ENCODE assay signal across 28 mouse cellular contexts in the genomic region with DNA sequence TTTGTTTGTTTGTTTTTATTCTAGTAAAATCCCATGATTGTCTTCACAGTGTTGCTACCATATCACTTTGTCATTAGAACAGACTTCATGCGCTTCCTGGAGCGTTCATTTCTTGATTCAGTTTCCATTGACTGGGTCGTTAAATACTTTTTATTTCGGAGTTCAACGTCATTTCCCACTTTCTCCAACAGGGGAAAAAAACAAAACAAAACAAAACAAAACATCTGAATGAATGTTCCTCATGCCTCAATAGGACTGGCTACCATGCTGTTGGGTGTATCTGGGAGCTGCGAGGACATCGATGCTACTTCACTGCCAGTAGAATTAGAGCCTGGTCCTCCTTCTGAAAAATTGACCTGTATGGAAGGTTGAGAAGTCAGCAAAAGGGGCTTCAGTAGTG. TPM values are rescaled to one million over a fixed set of nuclear protein-coding genes. Genes with fewer than 3 reads are reported as not detected.
DNase-seq lines count a peak whose midpoint lies in the region; ATAC-seq and TF ChIP-seq lines count a peak whose summit lies in the region.
"Had no signal": no experiment of that assay in that cellular context is flagged by ENCODE, and none has a peak within 500 bp of the region (broad histone marks: within the 10 kb centered on the region; RNA-seq: fewer than 3 reads in every experiment).

No protein-coding gene starts in this region.

- H3K27ac ChIP-seq in embryonic facial prominence, embryonic 11.5 days (replicated peaks; ENCODE audit: low read depth, low read length) = no peak overlapping the region
- no peak overlapping the region for H3K27ac ChIP-seq in embryonic facial prominence, embryonic 10.5 days (replicated peaks)
- H3K27ac ChIP-seq in hindbrain, embryonic 10.5 days = no peak overlapping the region
- no peak overlapping the region for H3K27ac ChIP-seq in hindbrain, embryonic 14.5 days
- no peak overlapping the region for H3K27ac ChIP-seq in midbrain, embryonic 14.5 days (replicated peaks; ENCODE audit: low read depth, low read length)
- no peak overlapping the region for H3K27ac ChIP-seq in midbrain, embryonic 13.5 days
- H3K27ac ChIP-seq in heart, adult 2 months = no peak overlapping the region
- H3K27ac ChIP-seq: forebrain, embryonic 10.5 days; gastrocnemius, adult 2 months; heart, embryonic 15.5 days; hindbrain, embryonic 12.5 days; hindbrain, postnatal 0 days had no signal

- no peaks in the 10 kb centered on the region for H3K79me2 ChIP-seq in heart, adult 2 months (replicated peaks; ENCODE audit: control insufficient read depth, insufficient read depth, low read length)

- WGBS in embryonic facial prominence, embryonic 11.5 days = 5% methylated on average over 7 of the region's 7 CpGs
- WGBS in embryonic facial prominence, embryonic 10.5 days = 7% methylated on average over 7 of the region's 7 CpGs
- 4% methylated on average over 7 of the region's 7 CpGs for WGBS in hindbrain, embryonic 10.5 days
- 4% methylated on average over 7 of the region's 7 CpGs for WGBS in hindbrain, embryonic 14.5 days
- 2% methylated on average over 7 of the region's 7 CpGs for WGBS in midbrain, embryonic 14.5 days
- 3% methylated on average over 7 of the region's 7 CpGs for WGBS in midbrain, embryonic 13.5 days
- 30% methylated on average over 7 of the region's 7 CpGs for WGBS in heart, adult 2 months

- H3K4me3 ChIP-seq in embryonic facial prominence, embryonic 11.5 days (ENCODE audit: low read depth, low read length) = no peak overlapping the region
- H3K4me3 ChIP-seq in embryonic facial prominence, embryonic 10.5 days = no peak overlapping the region
- H3K4me3 ChIP-seq in hindbrain, embryonic 10.5 days = no peak overlapping the region
- H3K4me3 ChIP-seq in hindbrain, embryonic 14.5 days (replicated peaks; ENCODE audit: low read length) = no peak overlapping the region
- no peak overlapping the region for H3K4me3 ChIP-seq in midbrain, embryonic 14.5 days (replicated peaks; ENCODE audit: low read depth, low read length)
- H3K4me3 ChIP-seq in midbrain, embryonic 13.5 days (replicated peaks) = no peak overlapping the region
- no peak overlapping the region for H3K4me3 ChIP-seq in heart, adult 2 months
- H3K4me3 ChIP-seq: forebrain, embryonic 10.5 days; gastrocnemius, adult 2 months; heart, embryonic 12.5 days; heart, embryonic 15.5 days; hindbrain, embryonic 12.5 days had no signal

- no peak for TF ChIP-seq POLR2A in heart, adult 2 months (IDR thresholded peaks at IDR 0.05; ENCODE audit: insufficient read depth, low read depth, low read length)

- peaks cover 52% of the 10 kb centered on the region for H3K27me3 ChIP-seq in embryonic facial prominence, embryonic 11.5 days (ENCODE audit: control insufficient read depth, insufficient read depth, low read length)
- H3K27me3 ChIP-seq in embryonic facial prominence, embryonic 10.5 days (replicated peaks; ENCODE audit: low read depth, poor library complexity, severe bottlenecking) = peaks cover 99% of the 10 kb centered on the region
- peaks cover 100% of the 10 kb centered on the region for H3K27me3 ChIP-seq in hindbrain, embryonic 10.5 days (ENCODE audit: insufficient read depth, poor library complexity, severe bottlenecking)
- H3K27me3 ChIP-seq in hindbrain, embryonic 14.5 days (ENCODE audit: control insufficient read depth, insufficient read depth, low read length) = peaks cover 96% of the 10 kb centered on the region
- H3K27me3 ChIP-seq in midbrain, embryonic 14.5 days (ENCODE audit: control insufficient read depth, insufficient read depth, low read length) = peaks cover 96% of the 10 kb centered on the region
- H3K27me3 ChIP-seq in midbrain, embryonic 13.5 days = peaks cover 97% of the 10 kb centered on the region
- H3K27me3 ChIP-seq in heart, adult 2 months (ENCODE audit: control insufficient read depth, insufficient read depth, low read length) = peaks cover 14% of the 10 kb centered on the region

- H3K36me3 ChIP-seq in embryonic facial prominence, embryonic 11.5 days (replicated peaks; ENCODE audit: control insufficient read depth, insufficient read depth, low read depth, low read length) = no peaks in the 10 kb centered on the region
- H3K36me3 ChIP-seq in embryonic facial prominence, embryonic 10.5 days (replicated peaks) = peaks cover 5% of the 10 kb centered on the region; the same call in 1 of the 2 replicates
- H3K36me3 ChIP-seq in hindbrain, embryonic 10.5 days = no peaks in the 10 kb centered on the region
- no peaks in the 10 kb centered on the region for H3K36me3 ChIP-seq in hindbrain, embryonic 14.5 days (replicated peaks; ENCODE audit: control insufficient read depth, insufficient read depth)
- no peaks in the 10 kb centered on the region for H3K36me3 ChIP-seq in midbrain, embryonic 14.5 days (ENCODE audit: control insufficient read depth, insufficient read depth, low read length)
- no peaks in the 10 kb centered on the region for H3K36me3 ChIP-seq in midbrain, embryonic 13.5 days
- no peaks in the 10 kb centered on the region for H3K36me3 ChIP-seq in heart, adult 2 months (ENCODE audit: control insufficient read depth, insufficient read depth, low read length)
- H3K36me3 ChIP-seq: forebrain, embryonic 10.5 days; heart, embryonic 12.5 days; heart, embryonic 15.5 days; hindbrain, embryonic 12.5 days had no signal

- no peaks in the 10 kb centered on the region; the same call in 1 of the 2 replicates for H3K4me1 ChIP-seq in embryonic facial prominence, embryonic 11.5 days (ENCODE audit: control insufficient read depth, insufficient read depth, low read length)
- H3K4me1 ChIP-seq in embryonic facial prominence, embryonic 10.5 days = peaks cover 30% of the 10 kb centered on the region
- peaks cover 16% of the 10 kb centered on the region; the same call in 1 of the 2 replicates for H3K4me1 ChIP-seq in hindbrain, embryonic 10.5 days (replicated peaks)
- H3K4me1 ChIP-seq in hindbrain, embryonic 14.5 days (replicated peaks; ENCODE audit: control insufficient read depth, insufficient read depth, low read length) = no peaks in the 10 kb centered on the region
- H3K4me1 ChIP-seq in midbrain, embryonic 14.5 days (ENCODE audit: control insufficient read depth, insufficient read depth, low read length) = no peaks in the 10 kb centered on the region
- H3K4me1 ChIP-seq in midbrain, embryonic 13.5 days (replicated peaks) = peaks cover 3% of the 10 kb centered on the region; the same call in 1 of the 2 replicates
- H3K4me1 ChIP-seq in heart, adult 2 months (ENCODE audit: control insufficient read depth, insufficient read depth, low read length) = no peaks in the 10 kb centered on the region

- H3K9ac ChIP-seq in embryonic facial prominence, embryonic 11.5 days (replicated peaks; ENCODE audit: low read length) = no peak overlapping the region
- H3K9ac ChIP-seq in hindbrain, embryonic 14.5 days = no peak overlapping the region
- H3K9ac ChIP-seq in midbrain, embryonic 14.5 days (replicated peaks; ENCODE audit: low read length) = no peak overlapping the region
- no peak overlapping the region for H3K9ac ChIP-seq in midbrain, embryonic 13.5 days (replicated peaks)
- no peak overlapping the region for H3K9ac ChIP-seq in heart, adult 2 months (ENCODE audit: low read depth, low read length)
- H3K9ac ChIP-seq: heart, embryonic 12.5 days; heart, embryonic 15.5 days; hindbrain, embryonic 12.5 days had no signal

- no peaks in the 10 kb centered on the region for H3K9me3 ChIP-seq in embryonic facial prominence, embryonic 11.5 days (replicated peaks; ENCODE audit: control insufficient read depth, low read length)
- no peaks in the 10 kb centered on the region for H3K9me3 ChIP-seq in embryonic facial prominence, embryonic 10.5 days
- no peaks in the 10 kb centered on the region for H3K9me3 ChIP-seq in hindbrain, embryonic 10.5 days
- H3K9me3 ChIP-seq in hindbrain, embryonic 14.5 days (ENCODE audit: control insufficient read depth, low read length) = no peaks in the 10 kb centered on the region
- H3K9me3 ChIP-seq in midbrain, embryonic 14.5 days (ENCODE audit: control insufficient read depth, low read length) = no peaks in the 10 kb centered on the region
- H3K9me3 ChIP-seq in midbrain, embryonic 13.5 days = no peaks in the 10 kb centered on the region
- H3K9me3 ChIP-seq: forebrain, embryonic 10.5 days; heart, embryonic 12.5 days; heart, embryonic 15.5 days; hindbrain, embryonic 12.5 days had no signal

- DNase-seq in embryonic facial prominence, embryonic 11.5 days (ENCODE audit: low spot score) = peak; percentile 9
- DNase-seq in embryonic facial prominence, embryonic 10.5 days (ENCODE audit: low spot score) = no peak
- DNase-seq in hindbrain, embryonic 10.5 days (ENCODE audit: low spot score) = peak; percentile 8
- no peak for DNase-seq in hindbrain, embryonic 14.5 days (ENCODE audit: low spot score)
- DNase-seq in midbrain, embryonic 14.5 days = peak; percentile 14
- peak; percentile 19 for DNase-seq in retina, embryonic 14.5 days (ENCODE audit: low spot score)
- no peak for DNase-seq in heart, adult 2 months
- DNase-seq: adrenal gland, adult 2 months; adrenal gland, postnatal 14 days; cerebellum, adult 11-12 months; cerebellum, adult 8-10 months; cerebellum, postnatal 36 days; gastrocnemius, adult 2 months; gastrocnemius, postnatal 14 days; heart, adult 11 months; heart, postnatal 10 days; heart, postnatal 36 days; kidney, adult 18-20 months had no signal

- no peak for ATAC-seq in embryonic facial prominence, embryonic 11.5 days (replicated peaks; ENCODE audit: insufficient number of reproducible peaks, low FRiP score, low TSS enrichment, low read depth)
- ATAC-seq in hindbrain, embryonic 14.5 days (ENCODE audit: low FRiP score) = no peak
- ATAC-seq in midbrain, embryonic 14.5 days (ENCODE audit: low FRiP score, low TSS enrichment) = no peak
- no peak for ATAC-seq in midbrain, embryonic 13.5 days
- ATAC-seq: CD4-positive, CD25-positive, alpha-beta regulatory T cell, adult 4 months; forebrain, embryonic 16.5 days; hindbrain, postnatal 0 days; inflammation-experienced regulatory T-cells, adult 6 months; intestine, embryonic 16.5 days had no signal

- TF ChIP-seq EP300 in heart, adult 2 months (IDR thresholded peaks at IDR 0.05; ENCODE audit: insufficient read depth, low read depth, low read length) = no peak

- no peak overlapping the region for H3K4me2 ChIP-seq in embryonic facial prominence, embryonic 11.5 days (ENCODE audit: low read depth, low read length)
- no peak overlapping the region for H3K4me2 ChIP-seq in hindbrain, embryonic 14.5 days (replicated peaks)
- H3K4me2 ChIP-seq in midbrain, embryonic 14.5 days (ENCODE audit: low read length) = no peak overlapping the region
- no peak overlapping the region for H3K4me2 ChIP-seq in midbrain, embryonic 13.5 days (replicated peaks)
- H3K4me2 ChIP-seq: heart, embryonic 12.5 days; heart, embryonic 15.5 days; hindbrain, embryonic 12.5 days had no signal

- TF ChIP-seq CTCF in heart, adult 2 months (IDR thresholded peaks at IDR 0.05) = no peak

- intact Hi-C loops in heart, adult 2 months (cut with DNase I) = no loop called here

RNA-seq across cellular contexts. Expression of a gene that starts 10.2 kb away (rescaled TPM):
- 58.0 and 73.1 TPM in 2 replicates for polyA plus RNA-seq in embryonic facial prominence, embryonic 11.5 days (2014; fragmentation: Nextera tagmentation; extraction: Ambion mirVana)
- polyA plus RNA-seq in embryonic facial prominence, embryonic 10.5 days (2016; fragmentation: Nextera tagmentation; extraction: Ambion mirVana) = 49.5 and 58.7 TPM in 2 replicates
- 34.9 and 63.4 TPM in 2 replicates for polyA plus RNA-seq in hindbrain, embryonic 10.5 days (2016; fragmentation: Nextera tagmentation; extraction: Ambion mirVana)
- 24.6 and 26.1 TPM in 2 replicates for polyA plus RNA-seq in hindbrain, embryonic 14.5 days (2014; fragmentation: Nextera tagmentation; extraction: Ambion mirVana)
- polyA plus RNA-seq in midbrain, embryonic 14.5 days (2014; fragmentation: Nextera tagmentation; extraction: Ambion mirVana) = 5.4 and 8.1 TPM in 2 replicates
- 52.9 and 54.3 TPM in 2 replicates for polyA plus RNA-seq in midbrain, embryonic 13.5 days (2015; fragmentation: Nextera tagmentation; extraction: Ambion mirVana)
- total RNA-seq in heart, adult 2 months (2021) = not detected
- 0.20 and 0.32 TPM in 2 replicates for polyA plus RNA-seq in heart, adult 2 months (2012; rRNA removed)
- polyA plus RNA-seq: CD4-positive, CD25-positive, alpha-beta regulatory T cell, adult 4 months; inflammation-experienced regulatory T-cells, adult 6 months had no signal

Comparison
In these comparisons a context has a peak if more than half of its experiments do, and no peak if none do; other contexts are left out.
1. DNase-seq: peak in embryonic facial prominence, embryonic 11.5 days (single experiment), hindbrain, embryonic 10.5 days (single experiment), midbrain, embryonic 14.5 days (single experiment) and retina, embryonic 14.5 days (single experiment); none in embryonic facial prominence, embryonic 10.5 days (single experiment), hindbrain, embryonic 14.5 days (single experiment) and heart, adult 2 months (0 of 2).